Mouse (Mus musculus): ENCODE results near the gene 4933427D14Rik.
A peak's percentile ranks its signal among the peaks of the same experiment; 100 is the strongest.

The 4933427D14Rik gene

DNA sequence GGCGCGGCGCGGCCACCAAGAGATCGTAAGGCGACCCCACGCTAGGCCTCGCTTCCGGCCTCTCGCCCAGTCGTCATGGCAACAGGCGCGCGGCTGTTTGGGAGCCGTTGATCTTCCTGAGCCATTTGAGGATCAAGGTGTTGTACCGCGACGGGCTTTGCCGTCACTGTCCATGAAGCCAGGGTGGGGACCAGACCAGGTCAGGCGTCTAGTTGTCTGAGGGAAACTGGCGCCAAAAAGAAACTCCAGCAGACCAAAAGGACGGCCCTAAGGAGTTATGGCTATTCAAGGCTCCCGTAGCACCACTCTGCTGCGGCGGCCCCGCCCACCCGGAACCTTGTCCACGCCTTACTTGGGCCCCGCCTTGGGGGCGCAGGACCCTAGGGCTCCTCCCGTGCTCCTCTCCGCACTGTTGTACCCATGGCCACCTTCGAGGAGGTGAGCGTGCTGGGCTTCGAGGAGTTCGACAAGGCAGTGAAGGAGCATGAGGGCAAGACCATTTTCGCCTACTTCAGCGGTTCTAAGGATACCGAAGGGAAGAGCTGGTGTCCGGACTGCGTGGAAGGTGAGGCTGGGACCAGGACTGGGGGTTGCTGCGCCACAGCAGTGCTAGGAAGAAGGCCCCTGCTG is at the start of gene 4933427D14Rik, which contains the start of gene Txndc17:
TSS of gene 4933427D14Rik (minus strand) at position 256 of the 630 bp plus-strand sequence.
TSS of gene Txndc17 (plus strand) at position 344 of the 630 bp plus-strand sequence.
- peak; percentile 91 for DNase-seq

DNA sequence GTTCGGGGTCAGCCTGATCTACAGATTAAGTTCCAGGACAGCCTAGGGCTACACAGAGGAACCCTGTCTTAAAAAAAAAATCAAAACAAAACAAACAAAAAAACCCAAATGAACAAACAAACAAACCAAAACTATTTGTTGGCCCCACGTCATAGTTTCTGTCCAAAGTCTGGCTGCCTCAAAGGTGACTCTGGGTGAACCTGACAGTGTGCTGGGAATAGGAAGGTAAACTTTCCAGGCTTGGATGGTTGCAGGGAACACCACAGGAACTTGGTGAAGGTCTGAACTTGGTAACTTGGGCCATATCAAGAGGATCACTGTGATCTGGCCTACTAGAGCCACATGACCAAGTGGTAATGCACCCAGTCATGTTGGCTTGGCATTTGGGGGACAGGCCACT is 49.2 kb upstream of the 4933427D14Rik start:
- no peak for DNase-seq

DNA sequence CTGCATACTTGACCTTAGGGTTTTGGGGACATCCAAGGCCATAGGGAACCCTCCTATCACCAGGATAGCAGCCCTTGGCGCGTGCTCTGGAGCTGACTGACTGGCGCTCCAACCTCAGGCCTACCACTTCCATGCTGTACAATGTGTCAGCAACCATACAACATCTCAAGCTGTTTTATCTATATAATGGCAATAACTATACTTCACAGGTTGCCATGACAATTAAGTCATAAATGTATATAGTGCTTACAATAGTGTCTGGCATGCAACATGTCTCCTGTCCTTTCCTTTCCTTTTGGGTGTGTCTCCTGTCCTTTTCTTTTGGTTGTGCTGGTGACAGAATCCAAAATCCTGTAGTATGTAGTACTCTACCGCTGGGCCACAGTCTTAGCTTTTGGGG is 48.4 kb upstream of the 4933427D14Rik start:
- DNase-seq: no peak

DNA sequence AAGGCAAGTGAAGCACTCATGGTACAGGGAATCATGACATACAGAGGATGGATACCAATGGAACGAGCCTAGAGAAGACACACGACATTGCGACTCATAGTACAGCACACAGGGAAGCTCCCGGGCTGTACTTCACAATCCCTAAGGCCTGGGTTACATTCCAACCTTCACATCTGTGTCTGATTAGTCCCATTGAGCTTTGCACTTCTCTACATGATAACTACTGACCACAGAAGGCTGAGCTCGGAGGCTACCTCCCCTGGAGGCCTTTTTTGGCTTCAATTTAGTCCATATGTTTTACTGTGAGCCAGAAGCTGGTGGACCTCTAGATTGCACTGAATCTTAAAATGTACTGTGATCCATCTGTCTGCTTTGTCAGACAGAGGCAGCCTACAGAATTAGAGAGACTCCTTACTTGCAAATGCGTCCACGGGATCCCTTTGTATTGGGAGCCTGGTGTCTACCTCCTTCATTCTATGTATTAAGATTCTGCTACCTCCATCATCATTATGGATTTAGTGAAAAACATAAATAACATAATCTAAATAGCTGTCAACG is 38.0 kb upstream of the 4933427D14Rik start:
- DNase-seq: no peak

DNA sequence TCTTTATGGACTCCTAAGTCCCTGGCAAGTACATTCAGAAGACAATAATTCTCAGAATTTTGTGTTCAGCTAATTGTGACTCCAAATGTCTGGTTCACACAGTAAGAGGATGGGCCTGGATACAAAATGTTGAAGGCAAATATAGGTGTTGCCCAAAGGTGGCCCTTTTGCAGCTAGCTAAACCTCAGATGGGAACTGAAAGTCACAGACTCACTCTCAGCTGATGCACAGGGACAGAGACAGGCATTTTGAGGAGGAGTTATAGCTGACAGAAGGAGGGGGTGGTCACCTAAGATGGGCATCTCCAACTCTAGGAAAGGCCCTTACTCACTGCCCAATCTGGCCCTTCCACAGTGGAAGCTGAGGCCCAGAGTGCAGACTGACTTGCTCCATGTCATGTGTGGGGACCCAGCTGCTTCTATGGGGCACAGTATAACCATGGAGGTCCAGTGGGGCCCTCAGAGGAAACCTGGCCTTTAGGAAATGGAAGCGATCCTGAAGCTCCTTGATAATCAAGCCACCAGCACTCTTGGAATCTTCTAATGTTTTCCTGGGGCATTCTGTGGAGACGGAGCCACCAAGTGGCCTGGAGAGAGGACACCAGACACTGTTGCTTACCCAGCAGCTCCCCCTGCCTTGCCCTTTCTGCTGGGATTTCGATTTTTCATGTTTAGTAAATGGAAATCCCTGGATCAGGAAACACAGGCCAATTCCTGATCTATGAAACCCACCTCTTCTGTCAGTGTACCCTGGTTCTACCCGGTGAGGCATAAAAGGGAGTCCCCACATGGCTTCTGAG is 33.0 kb upstream of the 4933427D14Rik start:
- no peak for DNase-seq

DNA sequence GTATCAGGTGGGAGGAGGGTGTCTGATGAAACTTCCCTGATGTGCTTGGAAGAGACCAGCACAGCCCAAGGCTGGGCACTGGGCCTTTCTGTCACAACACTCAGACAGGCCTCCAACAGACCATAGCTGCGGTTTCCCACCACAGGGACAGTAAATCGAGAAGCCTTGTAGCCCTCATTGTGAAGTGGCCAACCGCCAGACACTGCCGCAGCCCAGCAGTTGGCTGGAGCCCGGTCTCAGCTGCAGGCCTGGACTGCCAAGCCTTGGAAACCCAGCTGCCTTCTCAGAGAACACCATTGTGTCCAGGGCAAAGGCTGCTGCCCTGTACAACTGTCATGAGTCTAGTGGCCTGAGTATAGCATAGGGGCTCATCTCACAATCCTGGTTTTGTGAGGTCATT is 26.8 kb upstream of the 4933427D14Rik start:
- no peak for DNase-seq

DNA sequence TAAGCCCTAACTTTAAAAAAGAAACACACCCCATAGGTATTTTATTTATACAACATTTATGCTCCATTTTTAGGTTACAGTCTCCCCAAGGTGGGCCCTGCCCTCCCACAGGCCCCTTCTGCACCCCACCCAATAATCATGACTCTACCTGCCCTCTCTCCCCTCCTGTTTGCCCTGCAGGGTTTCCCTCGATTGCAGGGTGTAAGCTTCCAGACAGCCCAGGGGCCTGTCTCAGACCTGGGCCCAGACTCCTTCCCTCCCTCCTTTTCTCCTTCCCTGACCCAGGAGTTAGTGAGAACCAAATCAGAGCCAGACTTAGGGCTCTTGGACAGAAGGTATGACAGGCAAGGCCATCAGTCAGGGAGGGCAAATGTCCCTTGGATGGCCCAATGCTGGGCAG is 25.7 kb upstream of the 4933427D14Rik start:
- no peak for DNase-seq

DNA sequence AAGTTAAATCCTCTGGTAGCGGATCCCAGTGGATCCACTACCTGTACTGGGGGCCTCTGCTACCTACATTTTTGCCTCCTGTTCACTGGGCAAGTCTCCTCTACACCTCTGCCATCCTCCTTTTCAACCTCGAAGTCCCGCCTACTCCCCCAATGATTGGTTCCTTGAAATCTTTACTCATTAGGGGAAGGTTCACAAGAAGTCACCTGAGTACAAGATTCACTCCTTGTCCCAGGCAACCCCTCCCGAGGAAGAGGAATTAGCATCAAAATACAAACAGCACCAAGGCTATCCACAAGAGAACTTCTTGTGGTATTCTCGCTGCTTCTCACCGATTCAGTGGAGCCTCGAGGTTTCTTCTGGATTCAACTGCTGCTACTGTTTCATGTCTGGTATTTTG is 24.8 kb upstream of the 4933427D14Rik start:
- DNase-seq: no peak

DNA sequence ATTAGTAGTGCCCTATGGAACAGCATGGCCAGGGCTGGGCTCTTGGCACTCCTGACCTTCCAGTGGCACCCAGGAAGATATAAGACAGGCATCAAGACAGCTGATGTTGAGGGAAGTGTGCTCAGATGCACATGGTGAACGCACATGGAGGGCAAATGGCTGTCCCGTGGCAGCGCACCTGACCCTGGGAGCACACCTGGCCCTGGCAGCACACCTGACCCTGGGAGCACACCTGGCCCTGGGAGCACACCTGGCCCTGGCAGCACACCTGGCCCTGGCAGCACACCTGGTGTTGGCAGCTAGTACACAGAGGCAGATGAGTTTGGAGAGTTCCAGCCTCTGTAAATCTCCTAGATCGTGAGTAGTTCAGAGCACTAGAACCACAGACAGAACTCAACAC is 21.3 kb upstream of the 4933427D14Rik start:
- DNase-seq: no peak

DNA sequence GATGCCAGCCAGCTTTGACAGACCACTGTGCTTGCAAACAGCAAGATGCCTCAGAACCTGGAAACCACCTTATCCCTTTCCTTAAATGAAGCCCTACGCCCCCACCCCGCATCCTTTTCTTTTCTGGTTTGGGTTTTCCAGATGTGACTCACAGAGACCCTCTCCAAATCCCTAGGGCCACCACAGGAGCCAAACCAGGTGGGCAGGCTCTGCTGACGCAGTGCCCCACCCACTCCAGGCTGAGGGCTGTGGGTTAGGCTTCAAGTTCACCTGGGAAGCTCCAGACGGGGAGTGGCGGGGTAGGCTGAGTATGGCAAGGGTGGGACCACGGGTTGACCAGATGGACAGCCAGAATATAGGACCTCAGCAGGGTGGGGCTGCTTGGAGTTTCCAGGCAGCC is 19.6 kb upstream of the 4933427D14Rik start:
- DNase-seq: no peak

DNA sequence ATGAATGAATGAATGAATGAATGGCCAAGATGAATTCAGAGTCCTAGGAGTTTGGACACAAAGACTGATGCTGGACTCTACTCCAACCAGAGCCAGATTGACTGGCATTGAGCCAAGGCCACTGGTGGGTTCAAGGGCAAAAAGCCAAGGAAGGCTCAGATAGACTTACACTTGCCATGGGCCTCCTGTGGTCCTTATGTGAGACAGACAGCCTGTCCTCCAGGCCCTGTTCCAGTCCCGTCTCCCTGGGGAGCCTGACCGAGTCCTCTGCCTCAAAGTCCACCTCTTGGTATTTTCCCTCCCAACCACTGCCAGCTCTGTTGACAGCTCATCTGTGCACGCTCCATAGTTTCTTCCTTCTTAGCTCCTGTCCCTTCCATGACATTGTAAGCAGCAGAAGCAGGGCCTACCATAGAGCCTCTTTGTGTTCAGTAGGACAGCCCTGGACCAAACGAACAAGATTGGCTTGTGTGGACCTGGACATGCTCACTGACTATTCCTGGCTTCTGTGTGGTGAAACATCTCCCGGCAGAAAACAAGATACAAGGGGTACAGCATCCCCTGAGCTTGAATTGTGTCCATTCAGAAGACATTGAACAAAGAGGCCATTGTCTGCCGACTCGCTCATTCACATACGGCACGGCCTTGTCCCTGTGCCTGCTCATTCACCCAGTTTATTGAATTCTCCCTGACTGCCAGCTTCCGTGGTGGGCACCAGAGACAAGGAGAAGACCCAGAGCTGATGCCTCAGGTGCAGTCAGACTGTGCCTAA is 18.9 kb upstream of the 4933427D14Rik start:
- no peak for DNase-seq

DNA sequence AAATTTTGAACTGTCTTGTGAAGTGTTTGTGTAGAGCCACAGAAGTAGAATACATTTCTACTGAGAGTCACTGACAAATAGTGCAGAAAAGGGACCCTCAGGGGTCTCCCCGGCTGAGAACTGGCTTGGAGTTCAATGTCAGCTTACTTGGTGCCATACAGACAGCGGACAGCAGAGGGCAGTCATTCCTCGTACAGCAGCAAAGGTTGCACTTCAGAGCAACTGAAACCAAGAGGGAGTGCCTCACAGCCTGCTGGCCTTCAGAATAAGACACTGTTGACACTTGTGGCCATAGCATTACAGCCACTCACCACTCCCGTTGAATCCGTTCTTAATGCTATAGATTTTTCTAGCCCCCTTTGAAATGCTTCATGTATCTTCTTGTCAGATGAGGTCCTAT is 17.6 kb upstream of the 4933427D14Rik start:
- DNase-seq: peak; percentile 82

DNA sequence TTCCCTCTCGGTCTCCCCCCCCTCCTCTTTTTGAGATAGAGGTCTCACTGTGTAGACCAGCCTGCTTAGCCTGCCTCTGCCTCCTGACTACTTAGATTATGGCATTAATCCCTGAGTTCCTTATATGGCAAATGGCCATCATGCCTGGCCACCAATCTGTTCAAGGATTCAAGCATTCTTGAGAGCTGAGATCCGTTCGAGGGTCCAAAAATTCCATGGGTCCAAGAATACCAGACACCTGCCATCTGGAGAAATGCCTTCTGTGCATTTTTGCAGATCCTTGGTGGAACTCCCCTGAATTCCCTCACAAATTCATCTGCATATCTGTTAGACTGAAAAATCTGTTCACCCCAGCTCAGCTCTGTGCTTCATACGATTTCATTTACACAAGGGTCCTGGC is 16.2 kb upstream of the 4933427D14Rik start:
- no peak for DNase-seq

DNA sequence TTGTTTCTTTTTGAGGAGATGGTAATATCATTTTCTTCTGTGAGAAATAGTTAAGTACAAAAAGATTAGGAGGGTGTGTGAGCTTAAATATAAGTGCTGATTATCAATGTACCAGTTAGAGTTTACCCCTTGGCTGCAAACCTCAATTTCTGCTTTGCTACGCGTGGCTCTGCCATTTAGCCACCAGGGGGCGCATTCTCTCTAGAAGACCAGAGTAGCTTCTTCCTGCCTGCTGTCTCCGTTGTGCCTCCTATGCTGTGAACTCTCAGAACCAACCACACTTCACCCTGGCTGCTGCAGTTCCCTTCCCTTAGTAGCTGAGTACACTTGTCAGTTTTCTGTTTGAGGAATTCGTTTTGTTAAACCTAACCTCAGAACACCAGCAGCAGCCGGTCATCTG is 14.0 kb upstream of the 4933427D14Rik start:
- DNase-seq: peak; percentile 81

DNA sequence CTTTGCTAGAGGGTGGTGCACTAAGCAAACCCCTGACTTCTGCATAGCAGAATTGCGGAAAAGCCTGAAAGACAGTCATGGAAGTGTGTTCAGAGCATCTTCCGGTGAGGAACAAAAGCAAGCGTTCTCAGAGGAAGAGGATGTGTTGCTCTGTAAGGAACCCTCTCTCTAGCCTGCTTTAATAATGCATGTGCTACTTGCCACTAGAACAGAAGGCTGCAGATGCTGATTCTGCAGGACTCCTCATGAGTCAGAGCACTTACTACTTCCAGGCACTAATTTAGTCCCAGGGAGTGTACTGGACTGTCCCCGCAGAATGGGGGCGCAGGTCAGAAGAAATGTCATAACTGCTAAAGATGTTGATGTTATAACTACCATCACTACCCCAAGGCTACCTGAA is 9.9 kb upstream of the 4933427D14Rik start:
- DNase-seq: no peak

DNA sequence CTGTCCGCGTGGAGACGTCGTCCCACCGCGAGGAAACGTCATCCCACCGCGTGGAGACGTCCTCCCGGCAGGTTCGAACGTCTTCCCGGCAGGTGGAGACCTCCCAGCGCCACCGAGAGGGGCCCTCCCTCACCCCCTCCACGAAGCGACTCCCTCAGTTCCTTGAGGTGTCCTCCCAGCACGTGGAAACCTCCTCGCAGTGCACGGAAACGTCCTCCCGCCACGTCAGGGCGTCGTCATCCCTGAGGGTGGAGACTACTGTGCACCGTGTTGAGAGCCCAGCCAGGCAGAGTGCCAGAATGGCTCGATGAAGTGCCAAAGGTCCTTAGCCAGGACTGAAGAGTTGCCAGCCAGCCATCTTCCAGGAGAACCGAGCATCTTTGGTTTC is 8.1 kb upstream of the 4933427D14Rik start, which contains the start of gene Med31:
TSS of gene Med31 (minus strand) at position 183 of the 388 bp plus-strand sequence.
- peak; percentile 84 for DNase-seq

DNA sequence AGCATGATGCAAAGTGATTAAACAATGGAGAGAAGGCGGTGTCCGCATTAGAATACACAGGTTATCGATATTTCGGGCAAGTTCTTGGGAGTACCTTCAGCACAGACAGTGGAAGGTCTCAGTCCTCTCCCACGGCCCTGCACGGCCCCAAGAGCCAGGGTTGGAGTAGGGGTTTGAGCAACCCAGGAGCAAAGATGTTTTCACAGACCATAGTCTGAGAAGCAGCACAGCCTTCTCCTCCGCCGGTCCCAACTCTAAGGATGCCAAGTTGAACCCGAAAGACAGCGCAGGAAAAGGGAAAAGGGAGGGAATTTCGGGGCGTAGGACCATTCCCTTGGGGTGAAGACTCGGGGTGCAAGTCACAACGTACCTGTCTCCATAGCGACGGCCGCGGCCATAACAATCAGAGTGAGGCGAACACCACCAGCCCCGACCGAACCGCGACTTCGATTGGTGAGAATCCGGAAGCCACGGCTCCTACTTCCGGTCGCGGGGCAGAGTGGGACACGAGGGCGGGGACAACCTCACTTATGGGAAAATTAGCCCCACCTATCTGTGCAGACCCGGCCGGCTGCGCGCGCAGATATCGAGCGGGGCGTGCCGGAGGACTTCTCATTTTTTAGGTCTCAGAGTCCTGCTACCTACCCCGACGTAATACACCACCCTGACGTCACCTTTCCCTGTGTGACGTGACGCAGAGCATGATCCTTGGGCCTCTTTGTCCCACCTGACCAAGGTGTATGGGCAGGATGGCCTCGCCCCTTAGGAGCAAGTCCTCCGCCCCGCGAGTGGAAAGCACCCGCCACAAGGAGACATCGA is 7.5 kb upstream of the 4933427D14Rik start:
- DNase-seq: peak; percentile 97

DNA sequence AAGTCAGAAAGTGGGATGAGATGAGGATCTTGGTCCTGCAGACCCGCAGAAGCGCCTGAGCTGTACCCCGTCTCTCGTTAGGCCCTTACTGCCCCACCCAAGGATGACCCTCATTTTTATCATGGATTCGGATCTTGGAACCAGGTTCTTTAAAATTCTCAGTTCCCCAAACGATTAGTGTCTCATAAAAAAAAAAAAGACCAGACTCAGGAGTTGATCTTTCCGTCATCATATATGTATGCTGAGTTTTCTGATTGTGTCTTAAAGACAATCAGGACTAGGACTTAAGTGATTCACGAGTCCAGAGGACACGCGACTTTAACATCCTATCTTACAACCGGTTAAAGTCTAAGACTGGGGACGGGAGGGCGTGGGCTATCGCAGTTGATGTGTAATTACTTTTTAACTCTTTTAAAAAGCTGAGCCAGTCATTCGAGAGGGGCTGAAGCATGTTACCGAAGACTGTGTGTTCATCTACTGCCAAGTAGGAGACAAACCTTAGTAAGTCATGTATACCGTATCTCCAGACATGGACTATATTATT is 647 bp upstream of the 4933427D14Rik start:
- DNase-seq: no peak

DNA sequence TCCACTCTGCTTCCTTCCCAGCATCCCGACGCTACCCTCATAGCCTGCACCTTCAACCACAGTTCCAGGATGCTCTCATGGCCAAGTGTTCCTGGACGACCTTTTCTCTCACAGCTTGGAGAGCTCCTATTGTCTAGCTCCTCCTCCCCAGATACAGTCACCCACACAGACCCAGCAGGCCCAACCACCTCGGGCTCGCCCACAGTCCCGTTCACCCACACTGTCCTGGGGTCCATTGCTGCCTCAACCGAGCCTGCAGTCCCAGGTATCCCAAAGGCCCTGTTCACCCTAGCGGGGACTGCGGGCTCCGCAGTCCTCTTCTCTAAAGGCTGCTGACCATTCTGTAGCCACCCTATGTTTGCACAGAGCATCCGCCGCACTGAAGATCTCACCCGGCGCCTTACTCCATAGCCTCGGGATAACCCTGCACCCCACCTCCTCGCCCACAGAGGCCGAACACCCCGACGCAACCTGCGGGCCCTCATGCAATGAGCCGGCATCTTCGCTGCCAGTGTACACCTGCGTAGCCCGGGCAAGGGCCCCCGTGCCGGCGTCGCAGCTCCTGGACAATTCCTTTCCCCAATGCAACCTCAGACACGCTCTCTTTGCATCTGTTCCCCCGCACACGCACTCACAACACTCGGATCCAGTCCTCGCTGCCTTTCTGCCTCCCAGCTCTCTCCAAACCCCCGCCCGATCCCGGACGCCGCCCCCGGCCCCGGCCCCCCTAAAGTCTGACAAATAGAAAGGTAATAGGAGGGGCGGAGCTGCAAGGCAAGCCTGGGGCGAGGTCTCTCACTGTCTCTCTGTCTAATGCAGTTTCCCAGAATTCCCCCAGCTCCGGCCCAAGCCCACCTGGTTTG is 687 bp downstream of the 4933427D14Rik start, which contains the start of gene Gm43951:
TSS of gene Gm43951 (minus strand) at position 500 of the 863 bp plus-strand sequence.
- peak; percentile 45 for DNase-seq

DNA sequence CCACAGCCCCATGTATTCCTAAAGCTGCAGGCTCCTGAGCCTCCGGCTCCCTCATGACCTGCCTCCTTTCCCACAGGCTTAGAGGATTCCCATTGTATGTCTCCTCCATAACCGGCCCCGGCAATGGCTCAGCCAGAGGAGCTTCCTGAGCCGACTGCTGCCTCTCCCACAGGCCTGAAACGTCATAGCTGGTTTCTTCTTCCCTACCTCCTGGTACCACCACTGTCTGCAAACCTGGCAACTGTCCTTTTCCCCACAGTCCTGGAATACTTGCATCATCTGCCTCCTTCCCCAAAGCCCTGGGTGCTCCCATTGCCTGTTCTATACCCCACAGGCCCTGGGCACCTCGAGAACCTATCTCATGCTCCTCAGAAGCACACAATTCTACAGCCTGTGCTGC is 2.0 kb downstream of the 4933427D14Rik start:
- no peak for DNase-seq

DNA sequence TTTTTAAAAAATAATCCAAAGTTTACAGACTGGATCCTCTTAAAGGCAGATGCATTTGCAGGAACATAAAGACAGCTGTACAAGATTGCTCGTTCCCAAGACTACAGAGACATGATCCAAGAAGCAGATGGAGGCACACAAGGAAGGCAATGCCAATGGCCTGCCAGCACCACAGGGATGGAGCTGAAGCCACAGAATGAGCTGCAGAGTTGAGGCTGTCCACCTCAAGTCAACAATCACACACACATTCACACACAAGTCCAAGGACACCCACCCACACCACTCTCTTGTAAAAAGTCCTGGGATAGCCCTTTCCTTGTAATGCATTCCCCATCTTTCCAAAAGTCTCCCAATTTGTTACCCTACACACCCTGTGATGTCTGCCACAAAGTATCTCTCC is 3.8 kb downstream of the 4933427D14Rik start:
- DNase-seq: no peak
